Mouse (Mus musculus) cerebellum, adult 11 months (tissue): ENCODE data around the gene Sh2d5.

Experiments
- DNase-seq: peaks from one replicate; pipeline ENCODE4 v3.0.0; 2022

The Sh2d5 gene

GRCm38 (mm10) chr4:138250088-138250960 is at the start of gene Sh2d5, which contains the start of gene Kif17:
Gene Sh2d5, plus strand, starts transcription at chr4:138250403.
Gene Kif17, plus strand, starts transcription at chr4:138250435.
- DNase-seq: peak; percentile 96

GRCm38 (mm10) chr4:138200769-138201168 is 49.4 kb upstream of the Sh2d5 start:
- DNase-seq: no peak

- DNase-seq: no peak
These were observed 48.5 kb upstream of the Sh2d5 start for GRCm38 (mm10) chr4:138201696-138202095.

- no peak for DNase-seq
These were observed 40.1 kb upstream of the Sh2d5 start for GRCm38 (mm10) chr4:138210116-138210515.

GRCm38 (mm10) chr4:138213861-138214260 is 36.3 kb upstream of the Sh2d5 start:
- no peak for DNase-seq

- DNase-seq: peak; percentile 36
These were observed 34.5 kb upstream of the Sh2d5 start for GRCm38 (mm10) chr4:138215671-138216199.

- peak; percentile 80 for DNase-seq
These were observed 33.9 kb upstream of the Sh2d5 start, which contains the start of gene Hp1bp3 for GRCm38 (mm10) chr4:138216200-138216890. Gene Hp1bp3, plus strand, starts transcription at chr4:138216296.

- peak; percentile 98 for DNase-seq
These were observed 33.3 kb upstream of the Sh2d5 start for GRCm38 (mm10) chr4:138216891-138217392.

- DNase-seq: peak; percentile 40
These were observed 32.8 kb upstream of the Sh2d5 start for GRCm38 (mm10) chr4:138217441-138217840.

- DNase-seq: no peak
These were observed 32.1 kb upstream of the Sh2d5 start for GRCm38 (mm10) chr4:138217951-138218685.

GRCm38 (mm10) chr4:138219331-138219730 is 30.9 kb upstream of the Sh2d5 start:
- DNase-seq: no peak

- no peak for DNase-seq
These were observed 29.4 kb upstream of the Sh2d5 start for GRCm38 (mm10) chr4:138220761-138221160.

- DNase-seq: no peak
These were observed 28.8 kb upstream of the Sh2d5 start for GRCm38 (mm10) chr4:138221406-138221805.

GRCm38 (mm10) chr4:138222396-138222795 is 27.8 kb upstream of the Sh2d5 start:
- DNase-seq: no peak

- no peak for DNase-seq
These were observed 26.6 kb upstream of the Sh2d5 start for GRCm38 (mm10) chr4:138223623-138224022.

GRCm38 (mm10) chr4:138246756-138247665 is 3.2 kb upstream of the Sh2d5 start:
- DNase-seq: no peak

GRCm38 (mm10) chr4:138251819-138252218 is 1.6 kb downstream of the Sh2d5 start:
- DNase-seq: peak; percentile 27

- no peak for DNase-seq
These were observed 2.0 kb downstream of the Sh2d5 start for GRCm38 (mm10) chr4:138252231-138252630.

GRCm38 (mm10) chr4:138257116-138257687 is 7.0 kb downstream of the Sh2d5 start:
- DNase-seq: no peak

- no peak for DNase-seq
These were observed 8.5 kb downstream of the Sh2d5 start for GRCm38 (mm10) chr4:138258663-138259062.

GRCm38 (mm10) chr4:138259482-138259881 is 9.3 kb downstream of the Sh2d5 start:
- DNase-seq: no peak
